Mouse (Mus musculus) small intestine, adult 2 months (tissue): ENCODE data around the gene Tmem8b.

Experiments used
- CTCF ChIP-seq: fragments of 200-500 bp; IDR thresholded peaks from 2 replicates; pipeline ENCODE4 v1.5.1; 2012; ENCODE audit warnings: low read depth, mild to moderate bottlenecking, control low read depth, inconsistent platforms, low read length, moderate library complexity, mixed read lengths; ENCODE audit not compliant: insufficient replicate concordance, insufficient read length; ENCODE audit errors: extremely low read depth
- POLR2A ChIP-seq: fragments of 200-500 bp; IDR thresholded peaks from 2 replicates; pipeline ENCODE4 v1.6.1; 2012; ENCODE audit warnings: low read depth, mild to moderate bottlenecking, control low read depth, inconsistent platforms, low read length, moderate library complexity

DNA sequence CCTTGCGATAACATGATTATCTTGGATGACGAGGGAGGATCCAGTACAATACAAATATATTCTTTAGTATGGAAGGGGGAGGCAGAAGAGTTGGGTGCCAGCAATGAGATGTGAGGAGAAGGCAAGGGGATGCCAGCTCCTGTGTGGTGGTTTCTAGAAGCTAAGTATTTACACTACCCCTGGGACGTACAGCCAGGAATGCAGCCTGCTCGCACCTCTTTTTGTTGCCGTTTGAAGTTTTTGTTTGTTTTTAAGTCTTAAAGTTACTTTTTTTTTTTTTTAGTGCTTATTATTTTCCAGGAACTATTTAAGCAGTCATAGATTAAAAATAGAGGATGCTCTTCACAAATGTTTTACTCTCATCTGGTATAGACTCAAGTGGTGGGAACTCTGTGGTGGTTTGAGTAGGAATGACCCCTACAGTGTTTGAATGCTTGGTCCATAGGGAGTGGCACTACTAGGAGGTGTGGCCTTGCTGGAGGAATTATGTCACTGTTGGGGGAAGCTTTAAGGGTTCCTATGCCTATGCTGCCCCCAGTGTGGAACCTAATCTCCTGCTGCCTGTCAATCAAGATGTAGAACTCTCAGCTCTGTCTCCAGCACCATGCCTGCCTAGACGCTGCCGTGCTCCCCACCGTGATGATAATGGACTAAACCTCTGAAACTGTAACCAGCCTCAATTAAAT is 70.4 kb downstream of the Tmem8b start:
- TF ChIP-seq CTCF: no peak
- TF ChIP-seq POLR2A: no peak
